Mouse (Mus musculus) forebrain, embryonic 10.5 days (tissue): ENCODE measurements at regions not wholly inside any gene's neighbourhood (a gene's known extent, or its start where the extent isn't known, plus 50 kb on each side); places are given as distances from the start of the nearest gene placed in this dataset.

Experiments used
- DNase-seq: peaks from one replicate; pipeline ENCODE4 v3.0.0-alpha.2; 2017; ENCODE audit warnings: low spot score; ENCODE audit errors: extremely low spot score
- H3K27ac ChIP-seq: fragments of 300-500 bp; sonication (generic); 2 replicates; pipeline ENCODE4 v1.5.1; 2016; ENCODE audit warnings: mild to moderate bottlenecking
- H3K27me3 ChIP-seq: fragments of 300-500 bp; sonication (generic); 2 replicates; pipeline ENCODE4 v1.6.1; 2016; ENCODE audit warnings: mild to moderate bottlenecking; ENCODE audit not compliant: poor library complexity, severe bottlenecking
- H3K36me3 ChIP-seq: fragments of 300-500 bp; sonication (generic); replicated peaks from 2 replicates; pipeline ENCODE4 v1.6.1; 2016; ENCODE audit warnings: mild to moderate bottlenecking, moderate library complexity
- H3K4me1 ChIP-seq: fragments of 300-500 bp; sonication (generic); 2 replicates; pipeline ENCODE4 v1.6.1; 2016
- H3K4me3 ChIP-seq: fragments of 300-500 bp; sonication (generic); 2 replicates; pipeline ENCODE4 v1.5.1; 2016; ENCODE audit warnings: mild to moderate bottlenecking, moderate library complexity
- H3K9me3 ChIP-seq: fragments of 300-500 bp; sonication (generic); 2 replicates; pipeline ENCODE4 v1.6.1; 2016; ENCODE audit warnings: mild to moderate bottlenecking, moderate library complexity
- WGBS: fragments of 180-500 bp; shearing (Covaris S2); methylation state at CpG from one replicate; pipeline ENCODE4 v1.1.7; 2016; 5-methylcytosine and 5-hydroxymethylcytosine counted together

DNA sequence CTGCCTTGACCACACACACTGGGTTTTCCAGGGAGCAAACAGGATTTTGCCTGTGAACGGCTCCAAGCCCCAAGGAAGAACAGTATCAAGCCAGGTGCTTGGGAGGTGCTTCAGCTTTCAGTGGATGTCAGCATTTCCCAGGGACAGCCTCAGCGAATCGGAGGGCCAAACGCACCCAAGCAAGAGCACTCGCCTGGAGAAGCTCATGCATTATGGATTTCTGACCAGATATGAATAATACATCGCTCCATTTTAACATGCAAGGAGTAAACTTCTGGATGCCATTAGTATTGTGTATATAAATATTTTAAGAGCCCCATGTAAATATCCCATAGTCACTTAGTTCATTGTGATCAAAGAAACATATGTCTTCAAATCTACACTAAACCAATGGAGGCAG is 530.6 kb upstream of the Jmjd1c start:
- Histone ChIP-seq H3K27me3 (peaks cover 10% of the 10 kb centered on the region), H3K9me3 (no peaks in the 10 kb centered on the region), H3K27ac (no peak overlapping the region), H3K4me1 (no peaks in the 10 kb centered on the region), H3K36me3 (no peaks in the 10 kb centered on the region), H3K4me3 (no peak overlapping the region)
- 94% methylated on average over 6 of the region's 6 CpGs for WGBS
- no peak for DNase-seq

- no peak for DNase-seq
- Histone ChIP-seq H3K9me3 (no peaks in the 10 kb centered on the region), H3K36me3 (no peaks in the 10 kb centered on the region), H3K4me1 (no peaks in the 10 kb centered on the region), H3K27me3 (no peaks in the 10 kb centered on the region), H3K27ac (no peak overlapping the region), H3K4me3 (no peak overlapping the region)
- WGBS: 53% methylated on average over 10 of the region's 10 CpGs
Observed at GRCm38 (mm10) chr10:66574846-66575535, 520.9 kb upstream of the Jmjd1c start.

DNA sequence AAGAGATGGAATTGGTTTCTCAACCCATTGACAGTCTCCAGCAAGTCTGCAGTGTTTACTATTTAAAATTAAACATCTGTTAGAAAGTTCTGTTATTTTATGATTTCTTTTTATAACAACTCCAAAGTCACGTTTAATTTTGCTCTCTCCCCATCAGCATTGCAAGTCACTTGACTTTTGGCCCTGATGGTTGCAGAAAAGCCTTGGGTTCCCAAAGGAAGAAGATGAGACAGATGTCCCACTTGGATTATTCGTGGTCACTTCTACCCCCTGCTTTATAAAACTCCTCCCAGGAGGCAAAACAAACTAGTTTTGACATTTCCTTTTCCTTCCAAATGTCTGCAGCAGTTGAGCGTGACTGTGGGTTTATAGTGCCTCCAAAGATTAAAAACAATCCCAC is 502.9 kb upstream of the Jmjd1c start:
- Histone ChIP-seq H3K36me3 (no peaks in the 10 kb centered on the region), H3K4me3 (no peak overlapping the region), H3K27ac (no peak overlapping the region), H3K9me3 (no peaks in the 10 kb centered on the region), H3K27me3 (no peaks in the 10 kb centered on the region), H3K4me1 (no peaks in the 10 kb centered on the region)
- DNase-seq: no peak
- WGBS: 80% methylated on average over 3 of the region's 3 CpGs

GRCm38 (mm10) chr10:66593506-66593905 is 502.4 kb upstream of the Jmjd1c start:
- WGBS: 78% methylated on average over 6 of the region's 6 CpGs
- no peak for DNase-seq
- Histone ChIP-seq H3K4me1 (no peaks in the 10 kb centered on the region), H3K36me3 (no peaks in the 10 kb centered on the region), H3K27ac (no peak overlapping the region), H3K4me3 (no peak overlapping the region), H3K9me3 (no peaks in the 10 kb centered on the region), H3K27me3 (no peaks in the 10 kb centered on the region)

DNA sequence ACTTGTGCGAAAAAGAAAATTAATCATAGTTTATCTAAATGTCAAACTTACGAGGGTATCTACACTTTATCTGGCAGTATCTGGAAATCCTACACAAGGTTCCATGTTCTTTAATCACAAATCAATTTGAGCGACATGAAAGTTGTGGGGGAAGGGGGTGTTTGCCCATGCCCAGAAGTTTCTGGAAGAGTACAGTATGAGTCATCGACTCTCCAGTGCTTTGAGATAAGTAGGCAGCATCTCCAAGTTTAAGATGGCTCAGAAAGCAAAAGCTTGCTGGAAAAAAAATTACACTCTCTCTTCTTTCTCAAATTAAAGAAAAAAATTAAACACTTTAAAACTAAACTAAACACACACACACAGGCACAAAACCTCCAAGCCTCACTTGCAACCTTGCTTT is 498.0 kb upstream of the Jmjd1c start:
- 95% methylated on average over 4 of the region's 4 CpGs for WGBS
- no peaks in the 10 kb centered on the region for H3K9me3 ChIP-seq

GRCm38 (mm10) chr10:66607141-66607540 is 488.8 kb upstream of the Jmjd1c start:
- Histone ChIP-seq H3K4me3 (no peak overlapping the region), H3K36me3 (no peaks in the 10 kb centered on the region), H3K9me3 (no peaks in the 10 kb centered on the region), H3K27me3 (no peaks in the 10 kb centered on the region), H3K4me1 (peaks cover 5% of the 10 kb centered on the region), H3K27ac (no peak overlapping the region)
- 68% methylated on average over 3 of the region's 3 CpGs for WGBS
- DNase-seq: no peak

More for the DNA sequence above, 498.0 kb upstream of the Jmjd1c start:
- DNase-seq: no peak
- no peak overlapping the region for H3K27ac ChIP-seq
- no peak overlapping the region for H3K4me3 ChIP-seq
- H3K27me3 ChIP-seq: no peaks in the 10 kb centered on the region
- no peaks in the 10 kb centered on the region for H3K36me3 ChIP-seq
- H3K4me1 ChIP-seq: no peaks in the 10 kb centered on the region

DNA sequence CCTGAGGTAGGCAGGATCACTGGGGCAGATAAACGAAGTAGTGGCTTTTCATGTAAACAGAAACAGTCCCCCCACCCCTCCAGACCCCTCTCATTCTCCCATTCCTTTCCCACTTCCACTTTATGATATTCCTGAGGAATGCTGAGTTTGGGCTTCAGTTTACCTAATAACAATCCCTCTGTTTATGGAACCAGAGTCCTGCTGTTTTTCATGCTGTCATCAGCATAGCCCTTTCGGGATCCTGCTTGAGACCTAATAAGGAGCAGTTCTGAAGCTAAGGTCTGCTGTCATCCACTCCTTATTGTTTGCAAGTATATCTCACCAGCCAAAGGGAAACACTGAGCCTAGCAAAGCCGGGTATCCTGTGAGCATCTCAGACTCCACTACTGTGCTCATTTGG is 479.6 kb upstream of the Jmjd1c start:
- WGBS: 86% methylated on average over 3 of the region's 3 CpGs
- no peaks in the 10 kb centered on the region for H3K36me3 ChIP-seq
- H3K27me3 ChIP-seq: no peaks in the 10 kb centered on the region
- no peak for DNase-seq
- no peak overlapping the region for H3K4me3 ChIP-seq
- no peak overlapping the region for H3K27ac ChIP-seq
- H3K9me3 ChIP-seq: no peaks in the 10 kb centered on the region
- no peaks in the 10 kb centered on the region for H3K4me1 ChIP-seq

GRCm38 (mm10) chr10:66630996-66631395 is 464.9 kb upstream of the Jmjd1c start:
- DNase-seq: no peak
- H3K4me3 ChIP-seq: no peak overlapping the region
- H3K27me3 ChIP-seq: no peaks in the 10 kb centered on the region
- no peak overlapping the region for H3K27ac ChIP-seq
- H3K4me1 ChIP-seq: no peaks in the 10 kb centered on the region
- WGBS: 86% methylated on average over 3 of the region's 3 CpGs
- no peaks in the 10 kb centered on the region for H3K36me3 ChIP-seq
- H3K9me3 ChIP-seq: no peaks in the 10 kb centered on the region

GRCm38 (mm10) chr10:66640890-66641847 is 454.8 kb upstream of the Jmjd1c start:
- DNase-seq: peak; percentile 17

DNA sequence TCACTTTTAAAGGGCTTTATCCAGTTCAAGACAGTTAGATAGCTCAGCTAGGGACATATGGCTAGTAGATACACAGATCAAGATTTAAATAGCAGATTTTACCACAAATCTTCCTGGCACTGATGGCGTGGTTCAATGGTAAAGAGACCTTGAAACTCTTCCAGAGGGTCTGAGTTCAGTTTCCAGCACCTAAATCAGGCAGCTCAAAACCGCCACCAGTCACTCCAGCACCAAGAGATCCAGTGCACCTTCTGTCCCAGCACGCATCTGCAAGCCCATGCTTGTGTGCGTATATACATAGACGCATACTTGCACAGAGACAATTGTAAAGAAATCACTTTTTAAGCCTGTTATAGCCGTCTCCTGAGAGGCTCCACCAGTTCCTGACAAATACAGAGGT is 454.0 kb upstream of the Jmjd1c start:
- Histone ChIP-seq H3K36me3 (no peaks in the 10 kb centered on the region), H3K4me3 (no peak overlapping the region), H3K4me1 (peaks cover 12% of the 10 kb centered on the region), H3K27ac (no peak overlapping the region), H3K9me3 (no peaks in the 10 kb centered on the region), H3K27me3 (no peaks in the 10 kb centered on the region)
- no peak for DNase-seq
- 93% methylated on average over 6 of the region's 6 CpGs for WGBS

More at GRCm38 (mm10) chr10:66640890-66641847, 454.8 kb upstream of the Jmjd1c start:
- no peaks in the 10 kb centered on the region for H3K9me3 ChIP-seq
- H3K36me3 ChIP-seq: no peaks in the 10 kb centered on the region
- H3K27ac ChIP-seq: no peak overlapping the region
- H3K4me1 ChIP-seq: peaks cover 12% of the 10 kb centered on the region
- 62% methylated on average over 24 of the region's 24 CpGs for WGBS
- no peaks in the 10 kb centered on the region for H3K27me3 ChIP-seq
- no peak overlapping the region for H3K4me3 ChIP-seq

DNA sequence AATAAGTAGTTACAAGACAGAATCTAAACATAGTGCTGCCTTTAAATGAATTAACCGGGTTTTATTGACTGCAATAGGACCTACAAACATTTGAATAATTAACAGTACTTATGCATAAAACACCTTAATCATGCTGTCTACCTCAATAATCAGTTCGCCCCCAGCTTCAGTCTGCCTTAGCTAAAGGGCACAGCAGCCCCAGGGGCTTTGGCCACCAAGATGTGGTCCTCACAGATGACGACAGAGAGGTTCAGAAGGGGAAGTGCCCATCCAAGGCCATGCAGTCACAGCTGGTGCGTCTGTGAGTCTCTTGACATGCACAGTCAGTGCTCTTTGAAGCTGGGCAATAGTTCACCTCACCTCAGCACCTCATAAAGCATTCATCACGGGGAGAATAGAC is 452.8 kb upstream of the Jmjd1c start:
- H3K27me3 ChIP-seq: no peaks in the 10 kb centered on the region
- no peak for DNase-seq
- WGBS: 88% methylated on average over 5 of the region's 5 CpGs

GRCm38 (mm10) chr10:66657520-66657919 is 438.4 kb upstream of the Jmjd1c start:
- no peaks in the 10 kb centered on the region for H3K4me1 ChIP-seq
- DNase-seq: no peak
- no peaks in the 10 kb centered on the region for H3K36me3 ChIP-seq
- 92% methylated on average over 5 of the region's 5 CpGs for WGBS
- H3K9me3 ChIP-seq: 0 out of 2 replicates have a peak, but pooled peaks cover 3% of the 10 kb centered on the region
- no peaks in the 10 kb centered on the region for H3K27me3 ChIP-seq
- H3K4me3 ChIP-seq: no peak overlapping the region
- no peak overlapping the region for H3K27ac ChIP-seq

More for the DNA sequence above, 452.8 kb upstream of the Jmjd1c start:
- peaks cover 12% of the 10 kb centered on the region for H3K4me1 ChIP-seq
- no peaks in the 10 kb centered on the region for H3K9me3 ChIP-seq
- H3K4me3 ChIP-seq: no peak overlapping the region
- H3K27ac ChIP-seq: no peak overlapping the region
- no peaks in the 10 kb centered on the region for H3K36me3 ChIP-seq

GRCm38 (mm10) chr10:66683160-66683559 is 412.8 kb upstream of the Jmjd1c start:
- Histone ChIP-seq H3K4me3 (no peak overlapping the region), H3K36me3 (no peaks in the 10 kb centered on the region), H3K9me3 (peaks cover 17% of the 10 kb centered on the region), H3K27ac (no peak overlapping the region), H3K27me3 (no peaks in the 10 kb centered on the region), H3K4me1 (no peaks in the 10 kb centered on the region)
- WGBS: 90% methylated on average over 6 of the region's 6 CpGs
- no peak for DNase-seq
